Mouse (Mus musculus): ENCODE results near the gene Gpr180. TPM values are rescaled to one million over a fixed set of nuclear protein-coding genes. Genes with fewer than 3 reads are reported as not detected.
"Not testable (repeated sequence)": the region's sequence is repeated elsewhere in the genome, so short reads cannot be mapped to it uniquely, and the experiment has no call there.

Gpr180 gene
- total RNA-seq (2014; fragmentation: Nextera tagmentation) (11.2 and 11.7 TPM in 2 replicates), total RNA-seq (2017) (8.6 and 10.7 TPM in 2 replicates)

DNA sequence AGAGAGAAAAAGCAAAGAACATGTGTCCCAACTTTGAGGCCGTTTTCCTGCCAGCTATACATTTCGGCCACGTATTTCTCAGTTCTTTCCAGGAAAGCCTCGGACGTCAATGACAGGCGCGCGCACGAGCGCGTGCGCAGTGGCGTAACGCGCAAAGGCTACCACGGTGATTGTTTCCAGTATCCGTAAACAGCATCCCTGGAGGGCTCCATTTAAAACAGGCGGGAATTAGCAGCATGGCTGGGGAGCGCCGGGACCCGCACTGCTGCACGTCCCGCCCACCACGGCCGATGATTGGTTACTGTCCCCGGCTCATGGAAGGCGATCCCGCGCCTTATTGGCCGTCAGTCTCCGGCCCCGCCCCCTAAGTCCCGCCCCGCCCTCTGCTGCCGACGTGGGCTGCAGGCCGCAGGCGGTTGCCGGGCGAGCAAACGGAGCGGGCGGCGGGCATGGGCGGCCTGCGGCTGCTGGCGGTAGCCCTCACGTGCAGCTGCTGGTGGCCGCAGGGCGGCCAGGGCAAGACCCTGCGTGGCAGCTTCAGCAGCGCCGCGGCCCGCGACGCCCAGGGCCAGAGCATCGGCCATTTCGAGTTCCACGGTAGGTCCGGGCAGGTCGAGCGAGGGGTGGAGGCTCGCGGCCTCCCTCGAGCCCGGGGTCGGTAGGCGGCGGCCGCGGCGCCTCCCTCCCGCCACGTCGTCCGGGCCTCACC, at the start of gene Gpr180:
Gpr180 (plus strand) TSS at position 415 of the 709 bp plus-strand sequence.
- peak; percentile 91 for ATAC-seq (replicated peaks; ENCODE audit: low FRiP score, low TSS enrichment, poor library complexity, severe bottlenecking)

DNA sequence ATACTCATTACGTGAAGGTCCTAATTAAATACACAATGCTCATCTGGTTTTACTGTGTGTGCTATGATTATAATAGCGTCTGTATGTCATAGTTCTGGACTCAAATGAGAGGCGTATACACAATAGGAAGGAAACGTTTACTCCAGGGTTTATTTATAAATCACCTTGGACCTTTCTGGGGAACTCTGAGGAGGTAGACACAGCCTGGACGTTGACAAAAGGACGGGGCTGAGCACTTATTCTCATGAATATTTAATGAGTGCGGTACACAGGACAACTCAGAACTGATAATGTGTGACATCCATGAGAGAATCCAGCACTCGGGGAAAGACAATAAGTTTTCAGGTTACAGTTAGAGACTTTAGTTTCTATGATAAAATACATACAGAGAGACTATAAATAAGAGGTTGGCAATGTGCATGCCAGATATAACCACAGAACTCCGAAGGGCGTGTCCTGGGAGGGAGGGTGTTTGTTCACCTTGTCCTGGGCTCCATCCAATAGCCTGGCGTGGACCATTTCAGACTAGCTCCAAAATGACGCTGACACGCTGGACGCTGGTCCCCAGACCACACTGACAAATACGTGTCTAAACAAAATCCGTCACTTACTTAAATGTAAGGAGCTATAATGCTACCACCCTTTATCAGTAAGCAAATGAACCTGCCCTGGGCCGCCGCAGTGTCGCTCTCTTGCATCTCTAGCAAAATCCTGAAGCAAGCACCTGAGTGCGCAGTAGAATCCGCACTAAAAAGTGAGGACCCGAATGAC, 48.3 kb upstream of the Gpr180 start:
- ATAC-seq (replicated peaks; ENCODE audit: low FRiP score, low TSS enrichment, poor library complexity, severe bottlenecking), result peak; percentile 89

DNA sequence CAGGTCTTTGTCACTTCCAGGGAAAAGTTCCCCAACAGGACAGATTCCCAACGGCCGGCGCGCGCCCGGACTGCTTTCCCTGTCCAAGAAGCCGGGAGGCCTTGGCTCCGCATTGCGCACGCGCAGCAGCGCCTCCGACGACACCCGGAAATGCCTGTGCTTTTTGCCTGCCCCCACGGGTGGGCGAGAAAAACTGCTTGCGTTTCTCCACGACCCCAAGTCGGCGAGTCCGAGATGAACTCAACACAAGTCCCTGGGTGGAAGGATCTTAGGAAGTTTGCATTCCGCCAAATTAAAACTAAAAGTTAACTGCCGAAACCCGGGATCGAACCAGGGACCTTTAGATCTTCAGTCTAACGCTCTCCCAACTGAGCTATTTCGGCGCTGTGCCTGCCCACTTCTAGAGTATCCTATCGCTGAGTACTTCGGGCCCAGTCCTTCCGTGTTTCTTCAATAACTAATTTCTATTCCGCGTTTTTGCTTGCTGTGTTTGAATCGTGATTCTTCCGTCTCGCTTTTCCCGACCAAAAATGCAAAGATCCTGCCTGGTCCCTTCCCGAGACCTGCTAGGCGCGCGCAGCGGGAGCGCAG, 47.6 kb upstream of the Gpr180 start:
- ATAC-seq (replicated peaks; ENCODE audit: low FRiP score, low TSS enrichment, poor library complexity, severe bottlenecking), result peak; percentile 76

DNA sequence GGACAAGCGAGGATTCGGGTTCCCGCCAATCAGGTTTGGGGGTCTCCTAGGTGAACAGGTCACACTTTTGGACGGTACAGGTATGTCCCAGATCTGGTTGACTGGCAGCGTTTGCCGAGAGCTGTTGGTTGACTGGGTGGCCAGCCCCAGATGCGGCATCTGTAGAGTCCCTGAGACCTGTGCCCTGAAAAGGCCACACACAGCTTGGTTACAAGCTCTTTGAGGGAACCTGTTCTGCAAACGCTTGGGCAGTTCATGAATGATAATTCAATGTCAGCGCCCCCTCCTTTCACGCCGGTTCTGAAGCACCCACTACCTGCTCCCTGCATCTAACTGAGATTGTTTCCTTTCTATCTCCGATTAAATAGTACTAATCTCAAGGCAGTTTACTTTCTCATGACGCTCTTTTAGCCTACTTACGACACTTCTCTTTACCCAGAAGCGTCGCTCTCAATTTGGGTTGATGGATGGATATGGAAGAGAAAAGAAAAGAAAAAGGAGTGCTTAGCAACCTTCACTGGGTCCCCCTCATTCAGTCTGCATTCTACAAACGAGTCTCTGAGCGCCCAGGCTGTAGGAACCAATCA, 47.1 kb upstream of the Gpr180 start:
- peak; percentile 35 for ATAC-seq (replicated peaks; ENCODE audit: low FRiP score, low TSS enrichment, poor library complexity, severe bottlenecking)

DNA sequence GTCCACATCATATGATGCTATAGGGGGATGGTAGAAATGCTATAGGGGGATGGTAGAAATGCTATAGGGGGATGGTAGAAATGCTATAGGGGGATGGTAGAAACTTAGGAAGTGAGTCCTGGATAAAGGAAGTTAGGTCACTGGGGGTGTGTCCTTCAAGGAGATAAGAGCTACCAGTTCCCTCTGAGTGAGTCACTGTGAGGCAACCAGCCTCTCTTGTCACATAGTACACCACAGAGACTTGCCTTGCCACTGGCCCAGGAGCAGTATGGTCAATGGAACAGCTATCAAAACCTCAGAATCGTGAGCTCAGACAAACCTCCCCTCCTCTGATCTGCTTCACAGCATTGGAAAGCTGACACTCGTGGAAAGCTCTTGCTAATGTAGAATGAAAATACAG, 38.7 kb upstream of the Gpr180 start:
- 0 out of 2 replicates have a peak, but pooled peaks have one; percentile 55 for ATAC-seq (replicated peaks; ENCODE audit: low FRiP score, low TSS enrichment, poor library complexity, severe bottlenecking)

DNA sequence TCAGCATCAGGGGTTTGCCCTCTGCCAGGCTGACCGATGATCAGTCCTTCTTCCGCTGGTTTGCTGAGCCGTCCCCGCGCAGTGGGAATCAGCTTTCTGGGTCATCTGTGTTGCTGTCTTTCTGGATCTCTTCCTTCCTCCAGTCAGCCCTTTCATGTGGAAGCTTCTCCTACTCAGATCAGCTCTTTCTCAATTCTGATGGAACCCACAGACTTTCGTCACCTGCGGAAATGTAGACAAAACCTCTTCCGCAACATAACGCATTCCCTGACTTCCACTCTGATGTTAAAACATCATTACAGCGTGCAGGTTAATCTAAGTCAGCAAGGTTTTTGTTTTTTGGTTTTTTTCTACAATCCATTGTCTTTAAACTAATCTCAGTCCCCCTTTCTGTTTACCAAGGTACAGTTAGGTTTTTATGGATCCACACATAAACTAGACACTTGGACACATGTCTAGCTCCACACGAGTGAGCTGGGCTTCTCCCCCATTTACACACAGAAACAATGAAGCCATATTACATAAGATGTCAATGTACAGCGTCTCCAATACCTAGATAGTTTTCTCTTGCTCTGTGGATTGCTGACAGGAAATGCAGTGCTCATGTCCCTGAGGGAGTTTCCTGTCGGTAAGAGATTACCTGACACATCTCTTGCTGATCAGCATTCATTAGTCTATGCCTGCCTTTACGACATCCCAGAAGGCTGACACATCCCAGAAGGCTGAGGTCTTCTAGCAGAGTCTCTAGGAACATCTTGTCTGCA, 35.5 kb upstream of the Gpr180 start:
- ATAC-seq (replicated peaks; ENCODE audit: low FRiP score, low TSS enrichment, poor library complexity, severe bottlenecking), result no peak

DNA sequence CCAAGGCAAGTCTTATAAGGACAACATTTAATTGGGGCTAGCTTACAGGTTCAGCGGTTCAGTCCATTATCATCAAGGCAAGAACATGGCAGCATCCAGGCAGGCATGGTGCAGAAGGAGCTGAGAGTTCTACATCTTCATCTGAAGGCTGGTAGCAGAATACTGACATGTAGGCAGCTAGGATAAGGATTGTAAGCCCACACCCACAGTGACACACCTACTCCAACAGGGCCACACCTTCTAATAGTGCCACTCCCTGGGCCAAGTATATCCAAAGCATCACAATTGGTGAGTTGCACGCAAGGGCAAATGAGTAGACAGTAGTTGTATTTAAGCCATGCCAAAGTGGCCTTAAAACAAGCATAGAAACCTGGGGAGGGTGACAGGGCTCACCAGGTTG, 29.5 kb upstream of the Gpr180 start:
- ATAC-seq (replicated peaks; ENCODE audit: low FRiP score, low TSS enrichment, poor library complexity, severe bottlenecking), result not testable (repeated sequence)

DNA sequence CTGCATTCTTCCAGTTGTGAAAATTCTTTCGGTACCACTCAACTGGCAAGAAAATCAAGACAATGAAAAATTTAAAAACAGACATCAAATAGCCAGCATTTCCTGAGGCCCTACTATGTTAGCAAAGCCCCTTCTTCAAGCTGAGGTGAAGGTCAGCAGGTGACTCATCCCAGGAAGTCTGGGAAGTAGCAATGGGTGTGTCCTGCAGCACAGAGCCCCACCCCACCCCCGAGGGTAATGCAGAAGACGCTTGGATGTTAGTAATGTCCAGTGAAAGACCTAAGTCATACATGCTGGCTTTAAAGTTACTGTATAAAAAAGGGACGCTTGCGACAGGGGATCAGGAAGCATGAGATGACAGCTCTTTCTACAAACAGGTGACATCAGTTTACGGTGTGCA, 23.8 kb upstream of the Gpr180 start:
- ATAC-seq (replicated peaks; ENCODE audit: low FRiP score, low TSS enrichment, poor library complexity, severe bottlenecking), result no peak

DNA sequence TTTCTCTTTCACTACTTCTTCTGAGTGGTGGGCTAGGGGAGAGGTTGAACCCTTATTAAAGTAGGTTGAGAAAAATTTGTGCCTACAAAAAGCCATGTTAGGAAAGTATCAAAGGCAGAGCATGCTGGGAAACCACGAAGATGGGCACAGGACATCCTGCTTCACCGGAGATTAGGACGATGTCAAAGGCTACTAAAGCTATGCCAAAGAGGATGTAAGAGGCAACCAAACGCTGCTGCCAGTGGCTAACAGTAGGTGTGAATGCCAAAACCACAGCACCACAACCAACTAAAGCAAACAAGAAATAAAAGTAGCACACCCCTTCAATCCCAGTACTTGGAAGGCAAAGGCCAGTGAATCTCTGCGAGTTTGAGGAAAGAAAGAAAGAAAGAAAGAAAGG, 12.8 kb upstream of the Gpr180 start:
- ATAC-seq (replicated peaks; ENCODE audit: low FRiP score, low TSS enrichment, poor library complexity, severe bottlenecking), result no peak

DNA sequence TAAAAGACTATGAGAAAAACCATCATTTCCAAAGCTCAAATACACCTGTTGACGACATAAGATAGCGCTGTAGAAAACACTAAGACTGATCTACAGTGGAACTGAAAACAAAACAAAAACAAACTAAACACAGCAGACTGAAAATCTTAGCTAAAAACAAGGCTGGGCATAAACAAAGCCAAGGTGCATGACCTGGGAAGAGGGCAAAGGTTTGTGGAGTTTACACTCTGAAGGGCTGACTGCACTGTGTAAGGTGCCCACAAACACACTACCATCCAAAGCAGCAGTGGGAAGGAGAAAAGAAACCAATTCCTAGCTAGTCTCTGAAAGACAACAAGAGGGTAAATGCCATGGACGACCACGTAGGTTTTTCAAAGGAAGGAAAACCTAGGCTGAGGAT, 12.2 kb upstream of the Gpr180 start:
- no peak for ATAC-seq (replicated peaks; ENCODE audit: low FRiP score, low TSS enrichment, poor library complexity, severe bottlenecking)

DNA sequence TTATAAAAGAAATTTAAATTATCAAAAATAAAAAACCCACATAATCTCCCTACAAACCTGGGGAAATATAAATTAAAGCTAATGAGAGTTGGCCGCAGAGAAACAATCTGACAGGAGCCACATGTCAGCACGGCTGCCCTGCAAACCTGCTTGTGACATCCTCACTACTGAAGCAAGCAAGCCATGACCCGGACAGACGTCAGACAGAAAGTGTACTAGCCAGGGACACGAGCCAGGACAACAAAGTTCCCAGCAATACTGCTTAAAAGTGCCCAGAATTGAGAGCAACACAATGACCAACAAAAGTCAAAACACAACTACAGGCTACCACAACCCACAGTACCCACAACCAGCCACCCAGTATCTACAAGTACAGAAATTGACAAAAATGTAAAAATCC, 10.7 kb upstream of the Gpr180 start:
- ATAC-seq (replicated peaks; ENCODE audit: low FRiP score, low TSS enrichment, poor library complexity, severe bottlenecking), result no peak

DNA sequence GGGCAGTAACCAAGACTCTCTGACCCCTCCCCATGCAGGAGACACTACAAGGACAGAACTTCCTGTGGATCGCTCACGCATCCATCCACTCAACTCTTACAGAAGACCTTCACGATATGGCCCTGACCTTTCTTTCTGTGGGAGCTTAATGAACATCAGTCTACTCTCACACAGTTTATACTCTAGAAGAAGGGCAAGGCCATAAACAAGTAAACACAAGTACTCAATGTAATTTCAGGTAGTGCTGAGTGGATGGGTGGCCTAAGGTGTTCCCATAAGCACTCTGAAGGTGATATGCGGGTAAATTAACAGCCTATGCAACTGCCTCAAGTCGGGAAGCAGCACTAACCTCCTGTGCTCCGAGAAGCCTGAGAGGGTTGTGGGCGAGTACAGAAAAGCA, 5.5 kb upstream of the Gpr180 start:
- ATAC-seq (replicated peaks; ENCODE audit: low FRiP score, low TSS enrichment, poor library complexity, severe bottlenecking), result no peak

DNA sequence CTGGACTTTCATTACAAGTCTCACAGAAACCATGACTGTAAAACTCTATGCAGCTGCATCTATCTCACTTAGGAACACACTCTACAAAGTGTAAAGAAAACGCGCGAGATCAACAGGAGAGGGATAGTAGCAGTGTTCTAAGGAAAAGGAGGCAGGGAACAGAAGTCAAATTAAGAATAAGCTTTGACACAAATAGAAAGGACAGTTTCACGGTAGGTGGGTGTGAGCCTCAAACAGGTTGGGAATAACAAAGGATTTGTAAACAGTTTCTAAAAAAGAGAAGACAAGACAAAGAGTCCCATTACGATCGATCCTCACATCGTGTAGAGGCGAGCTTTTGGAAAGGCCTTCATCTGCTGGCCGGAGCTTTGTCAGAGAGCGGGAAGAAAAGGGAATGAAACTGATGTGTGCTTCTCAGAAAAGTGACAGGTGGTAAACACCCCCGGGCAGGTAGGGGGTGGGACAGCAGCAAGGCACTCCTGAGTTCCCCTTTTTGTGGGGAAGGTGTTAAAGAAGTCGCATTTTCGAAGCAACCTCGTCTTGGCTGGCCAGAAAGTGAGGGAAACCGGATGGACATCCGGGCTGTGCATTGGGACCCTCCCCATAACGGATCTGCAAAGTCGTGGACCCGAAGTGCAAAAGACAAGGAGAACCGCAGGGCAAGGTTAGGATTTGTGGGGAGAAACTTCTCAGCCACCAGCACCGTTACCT, 4.9 kb upstream of the Gpr180 start:
- no peak for ATAC-seq (replicated peaks; ENCODE audit: low FRiP score, low TSS enrichment, poor library complexity, severe bottlenecking)

DNA sequence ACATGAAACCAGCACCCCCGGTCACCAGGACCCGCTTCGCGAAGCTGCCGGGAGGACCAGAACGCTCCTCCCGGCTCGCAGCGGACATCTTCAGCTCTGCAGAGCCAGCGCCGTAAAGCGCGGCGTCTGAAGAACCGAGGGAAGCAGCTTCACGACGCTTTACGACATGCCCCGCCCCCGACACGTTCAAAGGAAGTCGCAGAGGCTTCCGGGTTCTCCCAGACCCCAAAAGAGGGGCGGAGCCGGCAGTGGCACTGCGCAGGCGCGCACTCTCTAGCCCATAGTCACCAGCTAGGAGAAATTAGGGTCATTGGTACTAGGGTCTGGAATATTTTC, 4.3 kb upstream of the Gpr180 start, which contains the start of gene Tgds:
Tgds (minus strand) TSS at position 114 of the 336 bp plus-strand sequence.
- peak; percentile 71 for ATAC-seq (replicated peaks; ENCODE audit: low FRiP score, low TSS enrichment, poor library complexity, severe bottlenecking)

DNA sequence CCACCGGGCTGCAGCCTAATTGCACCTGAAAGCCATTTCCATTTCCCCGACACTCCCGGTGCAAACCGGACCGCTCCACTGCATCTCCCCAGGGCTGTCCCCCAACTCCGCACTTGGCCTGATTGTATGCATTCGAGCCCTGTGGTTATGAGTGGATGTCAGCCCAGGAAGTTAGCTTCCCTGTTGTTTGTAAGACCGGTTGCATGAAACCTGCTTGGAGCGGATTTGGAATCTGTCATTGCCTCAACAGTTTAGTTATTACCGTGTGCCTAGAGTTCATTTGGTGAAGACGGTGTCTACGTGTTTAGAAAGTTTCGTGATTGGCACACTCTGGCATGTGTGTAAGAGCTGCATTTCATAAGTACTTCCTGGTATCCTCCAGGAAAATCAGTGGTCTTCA, 529 bp downstream of the Gpr180 start:
- peak; percentile 14 for ATAC-seq (replicated peaks; ENCODE audit: low FRiP score, low TSS enrichment, poor library complexity, severe bottlenecking)

DNA sequence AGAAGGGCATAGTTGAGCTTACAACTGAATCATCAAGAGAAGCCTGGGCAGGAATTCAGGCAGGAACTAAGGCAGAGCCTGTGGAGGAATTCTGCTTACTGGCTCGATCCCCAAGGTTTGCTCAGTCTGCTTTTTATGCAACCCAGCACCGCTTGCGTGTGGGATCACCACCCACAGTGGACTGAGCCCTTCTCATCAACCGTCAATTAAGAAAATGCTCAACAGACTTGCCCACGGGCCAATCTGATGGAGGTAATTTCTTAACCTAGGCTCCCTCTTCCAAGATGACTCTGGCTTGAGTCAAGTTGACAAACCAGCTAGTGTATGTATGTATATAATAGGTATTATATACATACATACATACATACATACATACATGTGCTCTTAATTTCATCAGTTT, 5.3 kb downstream of the Gpr180 start:
- ATAC-seq (replicated peaks; ENCODE audit: low FRiP score, low TSS enrichment, poor library complexity, severe bottlenecking), result no peak

DNA sequence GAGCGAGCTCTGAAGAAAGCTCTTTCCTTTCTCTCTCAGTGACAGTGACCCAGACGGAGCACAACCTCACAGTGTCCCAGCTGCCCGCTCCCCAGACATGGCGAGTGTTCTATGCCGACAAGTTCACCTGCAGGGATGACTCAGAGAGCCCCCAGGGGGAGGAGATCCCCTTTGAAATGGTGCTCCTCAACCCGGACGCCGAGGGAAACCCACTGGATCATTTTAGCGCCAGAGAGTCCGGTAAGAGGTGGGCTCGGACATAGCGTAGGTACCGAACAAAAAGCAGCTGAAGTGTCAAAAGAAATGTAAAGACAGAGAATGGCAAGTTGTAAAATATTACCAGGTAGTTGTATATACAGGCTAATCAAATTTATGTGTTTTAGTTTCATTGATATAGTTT, 11.1 kb downstream of the Gpr180 start:
- ATAC-seq (replicated peaks; ENCODE audit: low FRiP score, low TSS enrichment, poor library complexity, severe bottlenecking), result no peak

DNA sequence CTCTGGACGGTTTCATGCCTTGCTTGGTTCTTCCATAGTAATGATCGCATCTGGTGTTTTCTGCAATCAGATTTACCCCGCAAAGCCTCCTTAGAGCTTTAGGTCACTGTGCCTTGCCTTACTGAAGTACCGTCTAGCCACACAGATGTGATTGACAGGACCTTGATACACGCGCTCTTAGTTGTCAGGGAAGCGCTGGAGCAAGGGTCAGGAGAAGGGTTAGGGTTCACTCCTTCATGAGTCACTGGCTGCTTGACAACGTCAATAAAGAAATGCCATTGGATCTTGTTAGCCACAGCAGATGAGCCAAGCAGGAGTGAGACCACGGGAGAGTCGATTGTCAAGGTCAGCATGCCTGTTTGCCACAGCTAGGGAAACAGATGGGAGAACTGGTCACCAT, 11.6 kb downstream of the Gpr180 start:
- no peak for ATAC-seq (replicated peaks; ENCODE audit: low FRiP score, low TSS enrichment, poor library complexity, severe bottlenecking)

All from megakaryocyte-erythroid progenitor cell, adult 5-6 weeks (primary cell).